Mouse (Mus musculus) heart, postnatal 0 days (tissue): Measurements from ENCODE around the gene Ift22.

Source experiments
- CTCF ChIP-seq: IDR thresholded peaks from 2 replicates; pipeline ENCODE4 v1.5.1; 2016; ENCODE audit warnings: antibody characterized with exemption, control low read depth, low read depth
- EP300 ChIP-seq: IDR thresholded peaks from 2 replicates; pipeline ENCODE4 v1.6.1; 2016; ENCODE audit warnings: antibody characterized with exemption, low read depth

GRCm38 (mm10) chr5:136957250-136957649, 49.3 kb downstream of the Ift22 start:
- TF ChIP-seq EP300 (no peak), CTCF (no peak)
